Mouse (Mus musculus) urinary bladder, adult 2 months (tissue): Measurements from ENCODE around the gene Fbxo21. TPM values are rescaled to one million over a fixed set of nuclear protein-coding genes. Genes with fewer than 3 reads are reported as not detected.

Source experiments
- DNase-seq: peaks from one replicate; pipeline ENCODE4 v3.0.0; 2022; ENCODE audit warnings: low spot score
- polyA plus RNA-seq: library from polyadenylated mRNA; depleted of rRNA; stranded (reverse); fragments of >200 nt; gene quantifications from 2 replicates; pipeline ENCODE4 v1.2.3, GENCODE M21; 2012; rRNA removed

Fbxo21 gene
- polyA plus RNA-seq, 1 experiment = 35.1 TPM

GRCm38 (mm10) chr5:118044907-118045306, 68.4 kb downstream of the Fbxo21 start:
- no peak for DNase-seq

GRCm38 (mm10) chr5:118045385-118045784, 68.9 kb downstream of the Fbxo21 start:
- DNase-seq = no peak

- DNase-seq = no peak
These were observed 70.7 kb downstream of the Fbxo21 start for GRCm38 (mm10) chr5:118047091-118047757.

- DNase-seq = no peak
These were observed 71.9 kb downstream of the Fbxo21 start for GRCm38 (mm10) chr5:118048412-118048811.

GRCm38 (mm10) chr5:118048928-118049327, 72.4 kb downstream of the Fbxo21 start:
- no peak for DNase-seq

GRCm38 (mm10) chr5:118050743-118051142, 74.2 kb downstream of the Fbxo21 start:
- DNase-seq = no peak

GRCm38 (mm10) chr5:118051981-118052662, 75.6 kb downstream of the Fbxo21 start:
- DNase-seq = no peak

GRCm38 (mm10) chr5:118053205-118053604, 76.7 kb downstream of the Fbxo21 start:
- no peak for DNase-seq

GRCm38 (mm10) chr5:118057508-118058111, 81.1 kb downstream of the Fbxo21 start:
- no peak for DNase-seq

GRCm38 (mm10) chr5:118058858-118059257, 82.3 kb downstream of the Fbxo21 start:
- no peak for DNase-seq

GRCm38 (mm10) chr5:118059646-118060045, 83.1 kb downstream of the Fbxo21 start:
- no peak for DNase-seq

Other genes with a start within 250 kb of the Fbxo21 start
- 0.17 and 0.25 TPM in 2 replicates for gene Nos1, start 195.7 kb upstream of the Fbxo21 start, polyA plus RNA-seq
- gene Tesc, start 51.0 kb downstream of the Fbxo21 start, polyA plus RNA-seq = 1.5 and 2.0 TPM in 2 replicates
- gene Fbxw8, start 178.7 kb downstream of the Fbxo21 start, polyA plus RNA-seq = 30.9 and 32.3 TPM in 2 replicates
- gene Hrk, start 187.9 kb downstream of the Fbxo21 start, polyA plus RNA-seq = 0.01 TPM in 2 replicates